ENCODE assay signal across 26 mouse cellular contexts in genomic region chr13:101619154-101619553, GRCm38 (mm10).
"Had no signal": no experiment of that assay in that cellular context is flagged by ENCODE, and none has a peak within 500 bp of the region (broad histone marks: within the 10 kb centered on the region; RNA-seq: fewer than 3 reads in every experiment).

No protein-coding gene starts in this region.

- H3K9me3 ChIP-seq: embryonic facial prominence, embryonic 10.5 days; embryonic facial prominence, embryonic 12.5 days; embryonic facial prominence, embryonic 13.5 days; embryonic facial prominence, embryonic 15.5 days; forebrain, embryonic 10.5 days; forebrain, embryonic 12.5 days; forebrain, embryonic 13.5 days; forebrain, embryonic 15.5 days had no signal

- H3K27ac ChIP-seq: embryonic facial prominence, embryonic 10.5 days; embryonic facial prominence, embryonic 12.5 days; embryonic facial prominence, embryonic 13.5 days; embryonic facial prominence, embryonic 15.5 days; forebrain, embryonic 10.5 days; forebrain, embryonic 12.5 days; forebrain, embryonic 13.5 days; forebrain, embryonic 15.5 days; gastrocnemius, adult 2 months had no signal

- H3K4me2 ChIP-seq: embryonic facial prominence, embryonic 12.5 days; embryonic facial prominence, embryonic 13.5 days; embryonic facial prominence, embryonic 15.5 days; forebrain, embryonic 12.5 days; forebrain, embryonic 13.5 days; forebrain, embryonic 15.5 days had no signal

- H3K9ac ChIP-seq: embryonic facial prominence, embryonic 12.5 days; embryonic facial prominence, embryonic 13.5 days; embryonic facial prominence, embryonic 15.5 days; forebrain, embryonic 12.5 days; forebrain, embryonic 13.5 days; forebrain, embryonic 15.5 days; forebrain, postnatal 0 days had no signal

- ATAC-seq: forebrain, embryonic 13.5 days; forebrain, embryonic 14.5 days; forebrain, embryonic 15.5 days; forebrain, embryonic 16.5 days; forebrain, postnatal 0 days had no signal

- H3K36me3 ChIP-seq: embryonic facial prominence, embryonic 10.5 days; embryonic facial prominence, embryonic 12.5 days; embryonic facial prominence, embryonic 13.5 days; embryonic facial prominence, embryonic 15.5 days; forebrain, embryonic 10.5 days; forebrain, embryonic 12.5 days; forebrain, embryonic 15.5 days had no signal

- DNase-seq: cerebellum, adult 8-10 months; cerebellum, adult 9-10 months; cerebellum, adult 9-11 months; cerebellum, postnatal 10 days; cerebellum, postnatal 14 days; cerebellum, postnatal 25 days; cerebellum, postnatal 36 days; embryo, embryonic 11 days; forebrain, postnatal 0 days; gastrocnemius, adult 2 months; gastrocnemius, postnatal 10 days; gastrocnemius, postnatal 14 days; gastrocnemius, postnatal 25 days; gastrocnemius, postnatal 36 days; heart, adult 18-20 months had no signal

- H3K4me1 ChIP-seq: embryonic facial prominence, embryonic 12.5 days; forebrain, embryonic 15.5 days had no signal

- H3K27me3 ChIP-seq: embryonic facial prominence, embryonic 12.5 days; embryonic facial prominence, embryonic 13.5 days; embryonic facial prominence, embryonic 15.5 days; forebrain, embryonic 12.5 days; forebrain, embryonic 13.5 days; forebrain, embryonic 15.5 days had no signal

- H3K4me3 ChIP-seq: embryonic facial prominence, embryonic 10.5 days; embryonic facial prominence, embryonic 12.5 days; embryonic facial prominence, embryonic 13.5 days; embryonic facial prominence, embryonic 15.5 days; erythroblast, embryonic 14.5 days; forebrain, embryonic 10.5 days; forebrain, embryonic 12.5 days; forebrain, embryonic 13.5 days; forebrain, embryonic 15.5 days; gastrocnemius, adult 2 months had no signal
